Mouse (Mus musculus) kidney, embryonic 16.5 days (tissue): Measurements from ENCODE around the gene Akr1c14. TPM values are rescaled to one million over a fixed set of nuclear protein-coding genes. Genes with fewer than 3 reads are reported as not detected.
"Not testable (repeated sequence)": the region's sequence is repeated elsewhere in the genome, so short reads cannot be mapped to it uniquely, and the experiment has no call there.

ENCODE experiments used
- ATAC-seq: fragments of 200-750 bp; cut with Nextera tagmentation; 2 replicates; pipeline ENCODE4 v1.8.0; 2017; ENCODE audit warnings: moderate TSS enrichment; ENCODE audit not compliant: low FRiP score, low TSS enrichment
- H3K27ac ChIP-seq: fragments of 300-500 bp; sonication (generic); 2 replicates; pipeline ENCODE4 v1.5.1; 2014; ENCODE audit warnings: low read length
- H3K27me3 ChIP-seq: fragments of 300-500 bp; sonication (generic); 2 replicates; pipeline ENCODE4 v1.6.1; 2014; ENCODE audit warnings: low read length, control low read depth, mixed read lengths; ENCODE audit not compliant: insufficient read depth
- H3K36me3 ChIP-seq: fragments of 300-500 bp; sonication (generic); 2 replicates; pipeline ENCODE4 v1.6.1; 2014; ENCODE audit warnings: low read length, control low read depth, mixed read lengths; ENCODE audit not compliant: insufficient read depth
- H3K4me1 ChIP-seq: fragments of 300-500 bp; sonication (generic); 2 replicates; pipeline ENCODE4 v1.6.1; 2014; ENCODE audit warnings: low read length, control low read depth, mixed read lengths; ENCODE audit not compliant: insufficient read depth
- H3K4me2 ChIP-seq: fragments of 300-500 bp; sonication (generic); replicated peaks from 2 replicates; pipeline ENCODE4 v1.6.1; 2014; ENCODE audit warnings: low read depth, low read length
- H3K4me3 ChIP-seq: fragments of 300-500 bp; sonication (generic); 2 replicates; pipeline ENCODE4 v1.5.1; 2014; ENCODE audit warnings: mild to moderate bottlenecking, low read length
- H3K9ac ChIP-seq: fragments of 300-500 bp; sonication (generic); replicated peaks from 2 replicates; pipeline ENCODE4 v1.6.1; 2014; ENCODE audit warnings: low read length
- H3K9me3 ChIP-seq: fragments of 300-500 bp; sonication (generic); 2 replicates; pipeline ENCODE4 v1.6.1; 2016; ENCODE audit warnings: low read length, control low read depth
- WGBS: fragments of 180-500 bp; shearing (Covaris S2); extraction: QIAGEN DNeasy Blood & Tissue Kit; methylation state at CpG from one replicate; pipeline ENCODE4 v1.1.7; 2014; 5-methylcytosine and 5-hydroxymethylcytosine counted together
- polyA plus RNA-seq: library from polyadenylated mRNA; unstranded; fragments of >200 nt; fragmentation: Nextera tagmentation; extraction: Ambion mirVana; gene quantifications from 2 replicates; pipeline ENCODE4 v1.2.1, GENCODE M21; 2015

Gene Akr1c14
- polyA plus RNA-seq, 1 experiment from 2014 or later = 1.6 TPM

DNA sequence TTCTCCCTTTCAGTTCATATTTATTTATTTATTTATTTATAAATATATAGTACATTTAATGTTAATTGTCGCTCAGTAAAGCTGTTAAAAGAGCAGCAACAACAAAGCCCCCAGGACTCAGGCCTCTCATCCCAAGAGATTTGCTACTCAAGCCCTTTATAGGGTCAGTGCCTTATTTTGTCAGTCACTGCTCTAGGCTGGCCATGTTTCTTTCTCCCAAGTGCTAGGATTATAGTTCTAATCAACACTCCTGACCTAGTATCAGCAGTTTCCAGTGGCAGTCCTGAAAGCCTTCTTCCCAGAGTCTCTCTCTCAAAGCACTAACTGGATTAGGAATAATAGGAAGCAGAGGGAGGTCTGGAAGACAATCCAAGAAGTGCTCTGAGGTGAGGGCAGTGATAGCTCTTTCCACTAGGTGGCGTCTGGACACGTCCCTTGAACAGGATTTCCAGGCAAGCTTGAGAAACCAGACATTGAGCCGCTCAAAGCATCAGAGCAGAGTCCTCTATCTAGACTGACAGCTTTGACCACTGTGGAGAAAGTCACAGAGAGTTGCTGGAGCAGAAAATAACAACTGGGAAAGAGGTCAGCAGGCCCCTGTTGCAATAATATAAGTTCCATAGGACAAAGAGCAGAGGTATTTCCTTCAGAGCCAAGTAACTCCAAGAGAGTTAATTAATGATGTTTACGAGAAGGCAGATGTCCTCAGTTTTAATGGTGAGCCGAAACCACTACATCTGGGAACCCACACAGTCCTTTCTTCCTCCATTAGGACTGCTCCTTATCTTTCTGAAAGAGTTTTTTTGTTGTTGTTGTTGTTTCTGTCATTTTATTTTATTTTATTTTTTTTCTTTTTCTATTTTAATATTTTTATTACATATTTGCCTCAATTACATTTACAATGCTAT lies 61.7 kb downstream of the Akr1c14 start:
- peak; percentile 91 for ATAC-seq
- H3K4me3 ChIP-seq = no peak overlapping the region
- no peak overlapping the region for H3K4me2 ChIP-seq
- H3K9ac ChIP-seq = no peak overlapping the region
- H3K27me3 ChIP-seq = no peaks in the 10 kb centered on the region
- no peaks in the 10 kb centered on the region for H3K4me1 ChIP-seq
- WGBS = 27% methylated on average over 6 of the region's 6 CpGs
- H3K27ac ChIP-seq = no peak overlapping the region
- H3K36me3 ChIP-seq = no peaks in the 10 kb centered on the region
- no peaks in the 10 kb centered on the region for H3K9me3 ChIP-seq

GRCm38 (mm10) chr13:4119181-4119904 lies 70.5 kb downstream of the Akr1c14 start:
- ATAC-seq = peak; percentile 65; the same call in 1 of the 2 replicates
- Histone ChIP-seq H3K4me3 (no peak overlapping the region), H3K27me3 (no peaks in the 10 kb centered on the region), H3K9ac (no peak overlapping the region), H3K4me2 (no peak overlapping the region), H3K27ac (no peak overlapping the region), H3K4me1 (no peaks in the 10 kb centered on the region), H3K36me3 (no peaks in the 10 kb centered on the region), H3K9me3 (peaks cover 3% of the 10 kb centered on the region; the same call in 1 of the 2 replicates)
- WGBS = 49% methylated on average over 2 of the region's 2 CpGs

DNA sequence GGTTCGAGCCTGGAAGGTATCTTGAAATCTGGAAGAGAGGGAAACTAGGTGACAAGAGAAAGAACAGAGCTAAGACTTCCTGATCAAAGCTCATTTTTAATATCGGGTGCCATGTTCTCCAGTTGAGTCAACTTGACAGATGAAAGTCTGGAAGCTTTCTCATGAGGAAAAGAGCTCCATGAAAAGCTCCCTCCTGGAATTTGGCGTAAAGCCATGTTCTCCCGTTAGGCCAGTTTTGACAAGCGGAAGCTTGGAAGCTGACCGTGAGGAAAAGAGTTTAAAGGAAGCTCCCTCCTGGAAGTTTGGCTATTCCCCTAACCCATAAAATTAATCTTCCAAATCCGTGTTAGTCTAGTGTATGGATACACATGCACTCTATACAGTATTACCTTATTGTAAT lies 74.3 kb downstream of the Akr1c14 start:
- ATAC-seq = no peak
- 57% methylated on average over 7 of the region's 7 CpGs for WGBS
- H3K9ac ChIP-seq = no peak overlapping the region
- H3K4me1 ChIP-seq = no peaks in the 10 kb centered on the region
- H3K27ac ChIP-seq = no peak overlapping the region
- H3K9me3 ChIP-seq = peaks cover 7% of the 10 kb centered on the region; the same call in 1 of the 2 replicates
- no peak overlapping the region for H3K4me3 ChIP-seq
- H3K36me3 ChIP-seq = no peaks in the 10 kb centered on the region
- H3K4me2 ChIP-seq = no peak overlapping the region
- no peaks in the 10 kb centered on the region for H3K27me3 ChIP-seq

DNA sequence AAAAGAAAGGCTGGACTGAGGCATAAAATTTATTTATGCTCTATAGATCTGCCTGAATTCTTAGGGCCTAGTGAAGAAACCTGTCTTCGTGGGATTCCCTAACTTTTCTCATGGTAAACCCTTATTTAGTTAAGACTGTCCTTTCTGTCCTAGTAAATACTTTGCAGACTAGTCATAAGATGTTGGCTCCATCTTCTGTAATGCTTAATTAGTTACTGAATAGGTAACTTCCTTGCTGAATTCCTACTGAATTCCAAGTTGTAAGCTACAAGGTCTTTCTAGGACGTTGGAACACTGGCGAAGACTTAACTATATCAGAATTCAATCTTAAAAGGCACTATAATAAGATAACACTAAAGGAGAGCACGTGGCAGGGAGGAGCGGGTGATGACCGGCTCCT lies 75.7 kb downstream of the Akr1c14 start:
- H3K4me1 ChIP-seq, H3K4me2 ChIP-seq, H3K4me3 ChIP-seq, H3K27me3 ChIP-seq, ATAC-seq, H3K9me3 ChIP-seq, H3K9ac ChIP-seq, H3K36me3 ChIP-seq, H3K27ac ChIP-seq: not testable (repeated sequence)
- 94% methylated on average over 6 of the region's 6 CpGs for WGBS

- not testable (repeated sequence) for H3K36me3 ChIP-seq, H3K4me3 ChIP-seq, H3K4me2 ChIP-seq, H3K4me1 ChIP-seq, H3K27ac ChIP-seq, H3K27me3 ChIP-seq, H3K9me3 ChIP-seq, ATAC-seq, H3K9ac ChIP-seq
- WGBS = 93% methylated on average over 1 of the region's 1 CpGs
Measured at GRCm38 (mm10) chr13:4125846-4126245, 77.0 kb downstream of the Akr1c14 start.

- ATAC-seq = peak; percentile 73; the same call in 1 of the 2 replicates
Measured at GRCm38 (mm10) chr13:4129100-4129499, 80.3 kb downstream of the Akr1c14 start.

DNA sequence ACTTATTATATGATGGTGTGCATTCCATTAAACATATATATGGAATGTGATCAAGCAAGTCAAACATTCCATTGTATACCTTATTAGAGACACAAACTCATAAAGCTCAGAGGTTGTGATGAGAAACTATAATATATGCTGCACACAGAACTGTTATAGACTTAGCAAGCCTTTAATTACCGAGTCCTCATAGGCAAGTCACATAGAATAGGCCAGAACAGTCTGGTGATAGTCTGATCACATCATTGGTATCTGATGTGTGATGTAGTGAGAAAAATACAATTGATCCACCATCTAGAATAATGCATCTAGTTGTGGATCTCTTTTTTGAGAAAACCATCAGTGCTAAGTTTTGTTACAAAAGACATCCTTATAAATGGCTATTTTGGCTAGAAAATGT lies 82.5 kb downstream of the Akr1c14 start:
- H3K4me1 ChIP-seq = no peaks in the 10 kb centered on the region
- ATAC-seq = no peak
- H3K9me3 ChIP-seq = no peaks in the 10 kb centered on the region
- no peaks in the 10 kb centered on the region for H3K27me3 ChIP-seq
- H3K27ac ChIP-seq = no peak overlapping the region
- 91% methylated on average over 1 of the region's 1 CpGs for WGBS
- no peak overlapping the region for H3K4me2 ChIP-seq
- no peak overlapping the region for H3K9ac ChIP-seq
- H3K36me3 ChIP-seq = no peaks in the 10 kb centered on the region
- H3K4me3 ChIP-seq = no peak overlapping the region

More at GRCm38 (mm10) chr13:4129100-4129499, 80.3 kb downstream of the Akr1c14 start:
- Histone ChIP-seq H3K4me3 (no peak overlapping the region), H3K27me3 (no peaks in the 10 kb centered on the region), H3K36me3 (no peaks in the 10 kb centered on the region), H3K27ac (no peak overlapping the region), H3K9ac (no peak overlapping the region), H3K9me3 (peaks cover 6% of the 10 kb centered on the region; the same call in 1 of the 2 replicates), H3K4me2 (no peak overlapping the region), H3K4me1 (no peaks in the 10 kb centered on the region)
- WGBS = 33% methylated on average over 5 of the region's 5 CpGs

- H3K27ac ChIP-seq = no peak overlapping the region
- H3K27me3 ChIP-seq = no peaks in the 10 kb centered on the region
- 70% methylated on average over 3 of the region's 3 CpGs for WGBS
- ATAC-seq = no peak
- H3K9me3 ChIP-seq = no peaks in the 10 kb centered on the region
- no peaks in the 10 kb centered on the region for H3K4me1 ChIP-seq
- H3K36me3 ChIP-seq = no peaks in the 10 kb centered on the region
- H3K9ac ChIP-seq = no peak overlapping the region
- no peak overlapping the region for H3K4me3 ChIP-seq
- H3K4me2 ChIP-seq = no peak overlapping the region
Measured at GRCm38 (mm10) chr13:4131721-4132120, 82.9 kb downstream of the Akr1c14 start.

DNA sequence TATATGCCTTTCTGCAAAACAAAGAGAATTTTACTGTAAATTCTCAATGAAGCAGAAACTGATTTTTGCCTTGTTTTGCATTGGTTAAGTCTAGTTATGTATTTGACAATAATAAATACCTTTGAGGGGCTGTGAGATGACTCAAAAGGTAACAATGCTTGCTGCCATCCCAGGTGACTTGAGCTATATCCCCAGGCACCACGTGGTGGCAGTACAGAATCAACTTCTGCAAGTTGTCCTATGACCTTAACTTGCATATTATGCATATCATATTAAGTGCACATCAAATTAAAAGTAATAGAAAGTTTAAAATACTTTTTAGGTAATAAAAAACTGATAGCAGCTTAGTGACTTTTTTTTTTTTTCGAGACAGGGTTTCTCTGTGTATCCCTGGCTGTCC lies 84.3 kb downstream of the Akr1c14 start:
- 47% methylated on average over 2 of the region's 2 CpGs for WGBS
- no peaks in the 10 kb centered on the region for H3K4me1 ChIP-seq
- no peak overlapping the region for H3K4me3 ChIP-seq
- H3K27ac ChIP-seq = no peak overlapping the region
- no peak overlapping the region for H3K9ac ChIP-seq
- no peak overlapping the region for H3K4me2 ChIP-seq
- H3K27me3 ChIP-seq = no peaks in the 10 kb centered on the region
- no peak for ATAC-seq
- no peaks in the 10 kb centered on the region for H3K36me3 ChIP-seq
- H3K9me3 ChIP-seq = no peaks in the 10 kb centered on the region
